Mouse (Mus musculus) G1E (cell line): ENCODE data around the gene Rint1. TPM values are rescaled to one million over a fixed set of nuclear protein-coding genes. Genes with fewer than 3 reads are reported as not detected.

Experiments
- ATAC-seq: 2 replicates; pipeline ENCODE4 v1.8.0; 2016; ENCODE audit warnings: mild to moderate bottlenecking; ENCODE audit not compliant: insufficient number of reproducible peaks, poor library complexity, low FRiP score, severe bottlenecking; ENCODE audit errors: extremely low read depth
- DNase-seq: peaks from one replicate; pipeline ENCODE4 v3.0.0; 2012; ENCODE audit warnings: low spot score
- H3K27me3 ChIP-seq: 2 replicates; pipeline ENCODE4 v1.6.1; 2012; ENCODE audit warnings: mild to moderate bottlenecking, low read length, inconsistent platforms; ENCODE audit not compliant: insufficient read depth
- H3K36me3 ChIP-seq: replicated peaks from 2 replicates; pipeline ENCODE3; 2012; ENCODE audit warnings: mild to moderate bottlenecking, inconsistent platforms
- H3K4me1 ChIP-seq: 2 replicates; pipeline ENCODE4 v1.6.1; 2012; ENCODE audit warnings: low read depth, low read length, inconsistent platforms, mixed read lengths; ENCODE audit not compliant: insufficient read depth
- H3K4me3 ChIP-seq: 2 replicates; pipeline ENCODE4 v1.5.1; 2012; ENCODE audit warnings: low read depth, mild to moderate bottlenecking, inconsistent platforms, low read length, moderate library complexity, mixed read lengths
- H3K9me3 ChIP-seq: replicated peaks from 2 replicates; pipeline ENCODE4 v1.6.1; 2012; ENCODE audit warnings: inconsistent platforms
- CTCF ChIP-seq: IDR thresholded peaks from 2 replicates; pipeline ENCODE4 v1.5.1; 2012; ENCODE audit warnings: low read depth, low read length, inconsistent platforms, mixed read lengths
- GATA1 ChIP-seq: IDR thresholded peaks from 2 replicates; pipeline ENCODE4 v1.6.1; 2012; ENCODE audit warnings: borderline replicate concordance, low read length, inconsistent platforms, mixed read lengths
- GATA2 ChIP-seq: IDR thresholded peaks from 2 replicates; pipeline ENCODE4 v1.6.1; 2012; ENCODE audit warnings: low read depth, low read length, inconsistent platforms, borderline replicate concordance
- POLR2AphosphoS5 ChIP-seq: IDR thresholded peaks from 2 replicates; pipeline ENCODE4 v1.6.1; 2012; ENCODE audit warnings: low read depth, low read length, inconsistent platforms; ENCODE audit not compliant: insufficient replicate concordance
- TAL1 ChIP-seq: conservative IDR thresholded peaks from 2 replicates; pipeline ENCODE4 v1.6.1; 2012; ENCODE audit warnings: low read depth, low read length, inconsistent platforms, mixed read lengths
- polyA plus RNA-seq: library from polyadenylated mRNA; stranded (reverse); fragments of >175 nt; gene quantifications from 2 replicates; pipeline ENCODE4 v1.2.3, GENCODE M21; 2012
- total RNA-seq, 2 experiments: library from RNA; stranded (forward) in 1 of 2; stranded (reverse) in 1 of 2; fragments of 200-1000 nt in 1 of 2; fragments of >200 nt in 1 of 2; fragmentation: Nextera tagmentation in 1 of 2; gene quantifications; 2 replicates each; pipeline ENCODE4 v1.2.3; 2014 to 2017

The Rint1 gene
- total and polyA plus RNA-seq, 3 experiments, result 13.8 to 67.0 (median 34.2) TPM

DNA sequence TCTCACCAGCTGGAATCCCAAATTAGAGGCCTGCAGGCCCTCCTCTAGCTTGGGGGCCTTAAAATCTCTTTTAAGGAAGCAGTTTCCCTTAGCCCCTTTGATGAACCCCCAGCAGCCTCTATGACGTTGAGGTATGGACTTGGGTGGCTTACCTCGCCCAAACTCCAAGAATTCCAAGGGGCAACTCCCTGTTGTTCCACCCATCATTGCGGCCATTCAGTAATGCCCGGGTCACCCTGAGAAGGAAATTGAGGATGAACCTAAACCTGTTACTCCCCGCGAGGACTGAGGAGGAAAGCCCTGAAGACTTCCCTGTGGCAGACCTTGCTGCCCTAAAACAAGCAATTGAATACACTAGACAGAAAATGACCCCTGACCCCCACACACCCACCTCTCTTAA lies 68.0 kb downstream of the Rint1 start:
- Histone ChIP-seq H3K27me3 (no peaks in the 10 kb centered on the region), H3K4me1 (peaks cover 2% of the 10 kb centered on the region; the same call in 1 of the 2 replicates), H3K9me3 (no peaks in the 10 kb centered on the region), H3K4me3 (no peak overlapping the region), H3K36me3 (peaks cover 55% of the 10 kb centered on the region)
- DNase-seq (no peak), ATAC-seq (no peak)
- TF ChIP-seq TAL1, result no peak
- TF ChIP-seq GATA1, result no peak
- no peak for TF ChIP-seq GATA2
- TF ChIP-seq POLR2AphosphoS5, result no peak

DNA sequence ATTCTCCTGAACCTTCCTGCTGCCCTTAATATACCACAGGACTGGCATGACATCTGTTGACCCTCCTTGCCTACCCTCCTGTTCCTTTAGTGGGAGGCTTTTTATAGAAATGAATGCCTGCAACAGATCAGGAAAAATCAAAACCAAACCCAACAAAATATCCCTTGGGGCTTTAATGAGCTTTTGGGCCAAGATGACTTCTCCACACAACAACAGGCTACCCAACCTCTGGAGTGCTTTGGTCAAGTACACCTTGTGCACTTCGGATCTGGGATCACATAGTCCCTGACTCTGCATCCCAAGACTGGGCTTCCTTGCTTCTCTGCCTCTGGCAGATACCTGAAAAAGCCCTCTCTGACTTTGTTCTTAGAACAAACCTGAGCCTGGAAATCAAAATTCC lies 68.7 kb downstream of the Rint1 start:
- TF ChIP-seq POLR2AphosphoS5 (no peak), GATA1 (no peak)
- no peak for DNase-seq
- ATAC-seq, result no peak
- H3K4me3 ChIP-seq, result no peak overlapping the region
- no peaks in the 10 kb centered on the region for H3K9me3 ChIP-seq
- H3K27me3 ChIP-seq, result no peaks in the 10 kb centered on the region
- H3K4me1 ChIP-seq, result peaks cover 2% of the 10 kb centered on the region; the same call in 1 of the 2 replicates
- H3K36me3 ChIP-seq, result peaks cover 55% of the 10 kb centered on the region

DNA sequence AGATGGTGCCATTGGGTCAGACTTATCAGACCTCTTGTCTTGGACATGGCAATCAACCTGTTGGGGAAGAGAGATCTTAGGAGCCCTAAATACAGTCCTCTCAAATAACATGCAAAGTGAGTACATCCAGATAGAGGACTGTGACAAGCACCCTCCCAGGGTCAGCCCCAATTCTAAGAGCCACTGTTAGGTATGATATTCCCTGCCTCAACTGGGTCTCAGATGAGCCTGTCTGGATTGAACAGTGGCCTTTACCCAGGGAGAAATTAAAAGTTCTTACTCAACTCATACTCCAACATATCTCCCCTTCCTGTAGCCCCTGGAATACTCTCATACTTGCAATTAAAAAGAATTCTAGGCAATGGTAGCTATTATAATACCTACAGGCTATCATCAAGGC lies 69.7 kb downstream of the Rint1 start:
- no peak for TF ChIP-seq GATA2
- no peak for TF ChIP-seq TAL1
- TF ChIP-seq POLR2AphosphoS5, result no peak
- TF ChIP-seq GATA1, result no peak
- TF ChIP-seq CTCF, result no peak
- Histone ChIP-seq H3K4me3 (no peak overlapping the region), H3K9me3 (no peaks in the 10 kb centered on the region), H3K27me3 (no peaks in the 10 kb centered on the region), H3K4me1 (peaks cover 2% of the 10 kb centered on the region), H3K36me3 (peaks cover 55% of the 10 kb centered on the region)
- DNase-seq (no peak), ATAC-seq (no peak)

DNA sequence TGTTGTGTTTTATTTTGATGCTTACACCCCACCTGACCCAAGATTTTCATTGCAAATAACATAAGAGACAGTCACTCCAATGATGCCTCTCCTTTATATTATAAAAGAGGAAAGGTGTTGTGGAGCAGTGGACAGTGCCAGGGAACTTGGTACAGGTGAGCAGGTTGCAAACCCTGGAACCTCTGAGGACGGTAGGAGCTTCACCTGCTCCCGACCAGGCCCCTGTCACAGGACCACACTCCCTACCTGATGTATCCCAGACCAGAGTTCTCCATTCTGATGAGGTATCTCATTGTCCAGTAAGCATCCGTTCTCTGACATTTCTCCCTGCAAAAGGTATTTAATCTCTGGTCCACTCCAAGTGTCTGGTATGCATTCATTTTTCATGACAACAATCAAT lies 70.5 kb downstream of the Rint1 start:
- peaks cover 2% of the 10 kb centered on the region for H3K4me1 ChIP-seq
- DNase-seq, result no peak
- H3K36me3 ChIP-seq, result peaks cover 52% of the 10 kb centered on the region
- no peak for ATAC-seq
- H3K9me3 ChIP-seq, result no peaks in the 10 kb centered on the region
- no peak for TF ChIP-seq GATA2
- TF ChIP-seq CTCF, result no peak
- no peak for TF ChIP-seq POLR2AphosphoS5
- TF ChIP-seq TAL1, result no peak
- TF ChIP-seq GATA1, result no peak
- no peak overlapping the region for H3K4me3 ChIP-seq
- no peaks in the 10 kb centered on the region for H3K27me3 ChIP-seq

DNA sequence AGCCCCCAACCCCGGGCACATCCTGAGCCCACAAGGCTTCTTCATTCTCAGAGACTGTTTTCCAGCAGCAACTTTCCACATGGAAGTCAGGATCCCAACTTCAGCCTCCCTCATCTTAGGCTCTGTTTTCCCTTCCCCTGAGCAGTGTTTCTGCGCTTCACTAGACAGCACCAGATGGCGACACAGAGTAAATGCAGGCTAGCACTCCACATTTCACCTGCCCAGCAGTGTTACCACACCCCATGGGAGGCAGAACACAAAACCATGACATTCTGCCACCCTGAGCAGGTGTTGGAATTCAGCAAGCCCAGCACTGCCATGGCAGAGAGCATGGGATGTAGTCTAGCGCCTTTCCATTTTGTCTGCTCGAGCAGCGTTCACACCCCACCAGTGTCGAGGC lies 71.1 kb downstream of the Rint1 start:
- TF ChIP-seq POLR2AphosphoS5 (no peak), GATA1 (no peak), TAL1 (no peak), GATA2 (no peak), CTCF (no peak)
- Histone ChIP-seq H3K4me1 (no peaks in the 10 kb centered on the region; the same call in 1 of the 2 replicates), H3K9me3 (no peaks in the 10 kb centered on the region), H3K36me3 (peaks cover 49% of the 10 kb centered on the region), H3K4me3 (no peak overlapping the region), H3K27me3 (no peaks in the 10 kb centered on the region; the same call in 1 of the 2 replicates)
- ATAC-seq, result no peak
- no peak for DNase-seq

DNA sequence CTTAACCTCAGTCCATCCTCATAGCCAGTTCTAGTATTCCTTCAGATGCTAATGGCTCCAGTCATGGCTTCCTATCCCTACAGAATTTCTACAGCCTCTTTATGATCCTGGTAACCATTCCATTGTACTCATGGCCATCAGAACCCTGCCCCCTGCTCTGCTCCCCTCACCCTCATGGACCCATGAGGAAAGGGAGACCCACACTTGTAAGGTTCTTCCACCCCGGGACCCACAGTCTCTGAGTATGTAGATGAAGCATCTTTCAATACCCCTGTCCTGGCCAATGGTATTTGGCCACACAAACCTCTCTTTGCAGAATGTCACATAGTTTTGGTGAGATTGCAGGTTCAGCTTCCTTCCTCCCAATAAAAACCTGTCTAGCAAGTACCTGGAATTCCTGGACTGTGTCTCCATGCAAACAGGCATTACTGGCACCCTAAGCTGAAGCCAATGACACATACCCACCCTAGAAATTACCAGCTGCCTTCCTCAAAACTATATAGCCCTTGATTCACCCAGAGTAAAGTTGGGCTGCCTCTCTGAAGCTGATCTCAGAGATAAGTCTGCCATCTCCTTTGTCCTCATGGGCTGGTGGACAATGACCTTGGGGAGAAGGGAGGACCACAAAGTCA lies 71.7 kb downstream of the Rint1 start:
- Histone ChIP-seq H3K36me3 (peaks cover 45% of the 10 kb centered on the region), H3K9me3 (no peaks in the 10 kb centered on the region), H3K4me3 (no peak overlapping the region), H3K27me3 (no peaks in the 10 kb centered on the region; the same call in 1 of the 2 replicates), H3K4me1 (no peaks in the 10 kb centered on the region; the same call in 1 of the 2 replicates)
- ATAC-seq, result no peak
- TF ChIP-seq TAL1, result no peak
- TF ChIP-seq CTCF, result no peak
- no peak for TF ChIP-seq GATA1
- TF ChIP-seq GATA2, result no peak
- no peak for TF ChIP-seq POLR2AphosphoS5
- DNase-seq, result no peak

DNA sequence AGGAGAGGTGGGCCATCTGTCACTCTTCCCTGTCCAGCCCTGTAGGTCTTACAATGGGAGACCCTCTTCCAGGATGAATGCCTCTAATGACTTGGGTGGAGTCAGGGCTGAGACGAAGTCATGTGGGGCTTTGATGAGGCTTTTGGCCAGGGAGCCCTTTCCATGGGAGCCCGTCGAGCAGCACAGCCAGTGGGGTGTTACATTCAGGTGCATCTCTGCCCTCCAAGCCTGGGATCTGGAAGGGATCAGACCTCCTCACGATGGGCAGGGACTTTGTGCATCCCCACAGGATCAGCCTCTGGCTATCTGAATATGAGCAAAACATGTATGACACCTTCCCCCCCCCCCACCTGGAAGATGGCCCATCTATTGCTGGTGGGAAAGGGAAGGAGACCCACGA lies 72.4 kb downstream of the Rint1 start:
- Histone ChIP-seq H3K4me3 (no peak overlapping the region), H3K4me1 (no peaks in the 10 kb centered on the region; the same call in 1 of the 2 replicates), H3K27me3 (peaks cover 4% of the 10 kb centered on the region; the same call in 1 of the 2 replicates), H3K9me3 (no peaks in the 10 kb centered on the region), H3K36me3 (peaks cover 39% of the 10 kb centered on the region)
- DNase-seq (no peak), ATAC-seq (no peak)
- TF ChIP-seq CTCF (no peak), TAL1 (no peak), POLR2AphosphoS5 (no peak), GATA2 (no peak), GATA1 (no peak)
